Mouse (Mus musculus) right cerebral cortex, postnatal 36 days (tissue): ENCODE results near the gene Grxcr1.

ENCODE experiments used
- DNase-seq, 2 experiments: peaks; one replicate each; pipeline ENCODE4 v3.0.0; 2022; ENCODE audit warnings: low spot score in 2 of 2, mixed read lengths in 1 of 2

Gene Grxcr1

GRCm38 (mm10) chr5:68087174-68087573 lies 55.5 kb downstream of the Grxcr1 start:
- DNase-seq = no peak

GRCm38 (mm10) chr5:68093085-68093484 lies 61.5 kb downstream of the Grxcr1 start:
- no peak for DNase-seq

GRCm38 (mm10) chr5:68097665-68098624 lies 66.3 kb downstream of the Grxcr1 start:
- DNase-seq = peak in 1 of 2 experiments; percentile 6

DNA sequence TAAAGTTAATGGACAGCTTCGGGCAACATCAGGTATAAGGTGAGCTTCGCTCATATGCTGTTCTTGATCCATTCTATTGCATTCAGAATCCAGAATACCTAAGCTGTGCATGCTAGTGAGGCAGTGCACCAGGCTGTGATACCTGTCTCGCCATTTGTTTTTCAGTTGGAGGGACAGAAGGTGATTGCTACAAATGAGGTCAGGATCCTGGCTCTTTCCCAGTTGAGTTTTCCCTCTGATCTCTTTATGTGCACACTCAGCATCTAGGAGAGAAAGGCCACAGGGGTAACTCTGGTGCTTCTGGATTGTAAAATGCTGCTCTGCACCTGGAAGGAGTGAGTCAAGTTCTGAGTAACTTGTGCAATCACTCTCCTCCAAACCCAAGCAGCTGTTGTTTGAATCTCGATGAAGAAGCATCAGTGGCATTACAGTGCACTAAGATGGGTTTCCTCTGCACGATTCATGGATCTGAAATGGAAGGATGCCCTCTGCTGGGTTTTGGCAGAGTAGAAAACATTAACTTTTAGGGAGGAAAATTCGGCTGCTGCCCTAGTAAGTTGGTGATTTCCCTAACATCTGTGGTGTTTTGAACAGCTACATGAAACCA lies 80.9 kb downstream of the Grxcr1 start:
- peak; percentile 28 to 48 for DNase-seq

DNA sequence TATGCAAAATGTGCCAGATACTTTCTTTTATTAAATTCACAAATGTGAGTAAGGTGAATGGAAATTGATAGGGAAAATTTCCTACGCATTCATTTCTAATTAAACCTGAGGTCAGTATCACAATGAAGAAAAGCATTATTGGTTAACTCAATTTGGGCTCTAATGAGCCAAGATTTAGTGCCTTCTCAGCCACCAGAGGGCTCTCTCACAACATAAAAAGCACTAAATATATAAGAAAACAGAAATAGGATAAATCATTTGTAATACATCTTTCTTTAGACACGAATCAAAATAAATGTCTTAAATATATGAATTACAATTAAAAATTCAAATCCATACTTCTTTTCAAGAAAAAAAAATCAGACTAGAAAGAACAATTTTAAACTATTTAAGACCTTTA lies 89.2 kb downstream of the Grxcr1 start:
- DNase-seq = no peak

DNA sequence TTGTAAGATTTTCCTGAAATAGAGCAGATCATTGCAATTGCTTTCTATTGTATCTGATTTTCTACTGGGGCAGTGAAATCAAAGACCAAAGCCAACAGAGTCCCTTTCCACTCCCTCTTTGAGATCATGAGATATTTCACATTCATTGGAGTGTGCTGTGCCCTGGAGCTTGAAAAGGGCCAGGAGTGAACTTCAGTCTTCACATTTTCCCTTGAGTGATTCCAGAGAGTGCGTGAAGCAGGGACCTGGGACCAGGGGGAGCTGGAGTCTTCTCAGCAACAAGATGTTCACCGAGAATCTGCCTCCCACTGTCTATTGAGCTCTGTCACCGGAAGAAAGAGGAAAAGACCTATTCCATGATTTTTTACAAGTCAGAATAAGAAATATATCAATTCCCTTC lies 91.2 kb downstream of the Grxcr1 start:
- no peak for DNase-seq

DNA sequence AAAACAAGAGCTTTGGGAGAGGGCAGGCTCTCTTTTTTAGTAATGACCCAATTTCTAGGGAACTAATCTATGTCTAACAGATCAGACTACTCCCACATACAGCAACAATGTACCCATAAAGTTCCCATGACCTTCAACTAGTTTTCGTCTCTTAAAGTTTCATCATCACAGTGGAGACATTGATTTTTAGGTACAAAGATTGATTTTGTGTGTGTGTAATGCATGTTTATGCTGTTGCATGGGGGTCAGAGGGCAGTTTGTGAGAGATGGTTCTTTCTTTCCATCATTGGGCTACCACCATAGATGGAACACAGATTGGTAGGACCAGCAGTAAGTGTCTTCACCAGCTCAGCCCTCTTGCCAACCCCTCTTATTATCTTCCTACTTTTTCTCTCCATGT lies 93.8 kb downstream of the Grxcr1 start:
- DNase-seq = no peak

DNA sequence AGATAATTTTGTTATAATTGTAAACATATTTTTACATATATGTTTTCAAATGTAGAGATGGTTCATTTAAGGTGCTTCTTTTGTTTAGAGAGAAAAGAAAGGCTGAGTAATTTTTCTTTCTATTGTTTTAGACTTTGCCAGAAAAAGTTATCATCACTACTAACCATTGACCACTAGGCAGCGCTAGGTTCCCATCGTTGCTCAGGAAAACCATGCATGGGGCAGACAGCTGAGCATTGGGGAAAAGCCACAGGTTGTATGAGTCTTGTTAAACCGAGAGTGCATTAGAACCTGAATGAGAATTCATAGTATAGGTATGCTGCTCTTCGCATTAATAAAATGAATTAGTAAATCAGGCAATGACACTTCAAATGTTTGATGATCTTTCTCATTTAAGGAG lies 96.8 kb downstream of the Grxcr1 start:
- DNase-seq = no peak

GRCm38 (mm10) chr5:68128821-68129608 lies 97.4 kb downstream of the Grxcr1 start:
- no peak for DNase-seq

- DNase-seq = no peak
Observed at GRCm38 (mm10) chr5:68146818-68147217, 115.2 kb downstream of the Grxcr1 start.

- DNase-seq = no peak
Observed at GRCm38 (mm10) chr5:68149946-68150345, 118.3 kb downstream of the Grxcr1 start.

DNA sequence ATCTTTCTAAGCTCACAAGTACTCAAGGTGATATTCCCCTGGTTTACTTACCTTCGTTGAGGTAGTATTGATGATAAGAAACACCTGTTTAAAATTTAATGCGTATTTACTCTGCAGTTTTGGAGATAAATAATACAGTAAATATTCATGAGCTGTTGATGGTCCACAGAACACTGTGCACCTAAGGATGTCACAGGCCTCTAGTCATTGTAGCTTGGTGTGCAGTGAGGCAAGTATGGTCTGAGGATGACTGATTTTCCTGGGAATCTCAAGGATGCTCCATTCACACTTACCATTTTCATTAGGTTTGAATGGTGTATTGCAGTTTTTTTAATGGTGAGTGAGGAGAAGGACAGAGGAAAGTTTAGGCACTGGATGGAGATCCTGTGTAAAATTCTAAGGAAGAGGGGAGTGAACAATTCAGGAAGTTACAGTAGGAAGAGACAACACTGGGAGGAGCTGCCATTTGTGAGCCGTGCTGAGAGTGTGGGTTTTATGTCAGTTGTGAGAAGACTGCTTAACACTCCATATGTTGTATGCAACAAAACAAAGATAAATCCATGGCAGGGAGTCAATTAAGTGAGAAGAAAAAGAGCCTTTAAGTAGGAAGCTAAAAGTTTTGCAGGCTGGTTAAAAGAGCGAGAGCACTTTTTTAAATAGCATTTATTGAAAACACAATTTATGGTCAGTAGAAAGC lies 118.9 kb downstream of the Grxcr1 start:
- no peak for DNase-seq

- no peak for DNase-seq
Observed at GRCm38 (mm10) chr5:68162503-68162902, 130.9 kb downstream of the Grxcr1 start.

GRCm38 (mm10) chr5:68165954-68166353 lies 134.3 kb downstream of the Grxcr1 start:
- no peak for DNase-seq
